Mouse (Mus musculus) heart, adult 2 months (tissue): Measurements from ENCODE around the gene Olfr373.

Source experiments
- CTCF ChIP-seq: fragments of 200-600 bp; IDR thresholded peaks from 2 replicates; pipeline ENCODE4 v1.8.1; 2022; ENCODE audit warnings: antibody characterized with exemption, mild to moderate bottlenecking, moderate library complexity
- EP300 ChIP-seq: fragments of 200-500 bp; IDR thresholded peaks from 2 replicates; pipeline ENCODE4 v1.6.1; 2011; ENCODE audit warnings: low read depth, low read length, control low read depth; ENCODE audit not compliant: insufficient read depth
- POLR2A ChIP-seq: fragments of 200-500 bp; IDR thresholded peaks from 2 replicates; pipeline ENCODE4 v1.6.1; 2011; ENCODE audit warnings: mild to moderate bottlenecking, low read depth, low read length, control low read depth; ENCODE audit not compliant: insufficient read depth

- TF ChIP-seq CTCF, result no peak
- no peak for TF ChIP-seq POLR2A
- no peak for TF ChIP-seq EP300
Observed at GRCm38 (mm10) chr8:72132417-72132816, 49.4 kb downstream of the Olfr373 start.
